Mouse (Mus musculus) hindbrain, embryonic 15.5 days (tissue): ENCODE data around the gene Eif5b. TPM values are rescaled to one million over a fixed set of nuclear protein-coding genes. Genes with fewer than 3 reads are reported as not detected.

Experiments used
- ATAC-seq: fragments of 200-750 bp; cut with Nextera tagmentation; 2 replicates; pipeline ENCODE4 v1.8.0; 2017; ENCODE audit warnings: low read depth, moderate number of reproducible peaks, moderate TSS enrichment; ENCODE audit not compliant: low FRiP score
- H3K27ac ChIP-seq: fragments of 300-500 bp; sonication (generic); replicated peaks from 2 replicates; pipeline ENCODE4 v1.5.1; 2015; ENCODE audit warnings: mild to moderate bottlenecking, inconsistent platforms
- H3K27me3 ChIP-seq: fragments of 300-500 bp; sonication (generic); 2 replicates; pipeline ENCODE4 v1.6.1; 2015; ENCODE audit warnings: control low read depth, inconsistent platforms
- H3K36me3 ChIP-seq: fragments of 300-500 bp; sonication (generic); 2 replicates; pipeline ENCODE4 v1.6.1; 2015; ENCODE audit warnings: control low read depth, inconsistent platforms
- H3K4me1 ChIP-seq: fragments of 300-500 bp; sonication (generic); replicated peaks from 2 replicates; pipeline ENCODE4 v1.6.1; 2015; ENCODE audit warnings: control low read depth, inconsistent platforms
- H3K4me2 ChIP-seq: fragments of 300-500 bp; sonication (generic); 2 replicates; pipeline ENCODE4 v1.6.1; 2015; ENCODE audit warnings: moderate library complexity, mild to moderate bottlenecking, inconsistent platforms
- H3K4me3 ChIP-seq: fragments of 300-500 bp; sonication (generic); 2 replicates; pipeline ENCODE4 v1.5.1; 2015; ENCODE audit warnings: mild to moderate bottlenecking, inconsistent platforms
- H3K9ac ChIP-seq: fragments of 300-500 bp; sonication (generic); 2 replicates; pipeline ENCODE4 v1.6.1; 2015; ENCODE audit warnings: inconsistent platforms
- H3K9me3 ChIP-seq: fragments of 300-500 bp; sonication (generic); 2 replicates; pipeline ENCODE4 v1.6.1; 2016; ENCODE audit warnings: control low read depth, inconsistent platforms
- WGBS: fragments of 180-500 bp; shearing (Covaris S2); methylation state at CpG from one replicate; pipeline ENCODE4 v1.1.7; 2015; 5-methylcytosine and 5-hydroxymethylcytosine counted together
- polyA plus RNA-seq: library from polyadenylated mRNA; unstranded; fragments of >200 nt; fragmentation: Nextera tagmentation; extraction: Ambion mirVana; gene quantifications from 2 replicates; pipeline ENCODE4 v1.2.1, GENCODE M21; 2015

Gene Eif5b
- polyA plus RNA-seq, 1 experiment from 2014 or later: 20.4 TPM

DNA sequence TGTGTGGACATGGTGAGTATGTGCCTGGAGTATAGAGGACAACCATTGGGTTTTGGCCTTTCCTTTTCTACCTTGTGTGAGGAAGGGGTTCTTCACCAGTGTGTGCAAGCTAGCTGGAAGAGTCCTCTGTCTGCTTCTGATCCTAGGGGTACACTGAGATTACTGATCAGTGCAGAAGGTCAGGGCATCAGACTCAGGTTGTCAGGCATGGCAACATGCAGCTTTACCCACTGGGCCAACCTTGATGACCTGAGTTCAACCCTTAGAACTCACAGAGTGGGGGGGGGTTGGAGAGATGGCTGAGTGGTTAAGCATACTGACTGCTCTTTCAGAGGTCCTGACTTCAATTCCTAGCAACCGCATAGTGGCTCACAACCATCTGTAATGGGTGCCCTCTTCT lies 13.5 kb upstream of the Eif5b start:
- no peak for ATAC-seq
- H3K9ac ChIP-seq: no peak overlapping the region
- H3K27ac ChIP-seq: no peak overlapping the region
- H3K9me3 ChIP-seq: no peaks in the 10 kb centered on the region
- no peak overlapping the region for H3K4me2 ChIP-seq
- 86% methylated on average over 1 of the region's 1 CpGs for WGBS
- no peak overlapping the region for H3K4me3 ChIP-seq
- no peaks in the 10 kb centered on the region for H3K27me3 ChIP-seq
- H3K4me1 ChIP-seq: no peaks in the 10 kb centered on the region
- H3K36me3 ChIP-seq: peaks cover 30% of the 10 kb centered on the region

DNA sequence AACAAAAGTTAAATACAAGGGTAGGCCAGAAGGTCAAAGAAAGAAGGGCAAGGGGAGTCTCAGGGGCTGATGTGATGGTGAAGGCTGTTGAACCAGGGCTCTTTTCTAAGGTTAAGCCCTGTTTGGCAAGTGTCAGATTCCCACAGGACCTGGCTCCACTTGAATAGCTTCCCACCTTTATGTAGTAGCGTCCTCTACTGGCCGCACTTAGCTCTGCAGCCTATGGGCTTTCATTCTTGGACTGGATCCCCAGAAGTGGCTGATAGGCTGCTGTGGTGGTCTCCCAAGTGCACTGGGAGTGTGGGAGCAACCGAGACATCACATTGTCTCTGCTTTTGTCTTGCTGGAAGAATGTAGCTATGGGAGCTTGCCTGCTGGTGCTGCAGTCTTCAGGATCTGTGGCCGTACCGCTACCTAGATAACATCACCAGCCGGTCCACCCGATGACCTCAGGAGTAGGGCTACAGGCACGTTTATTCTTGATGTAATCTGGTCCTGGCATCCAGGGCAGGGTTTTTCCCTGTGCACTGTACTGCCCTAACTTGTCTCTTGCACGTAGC lies 12.0 kb upstream of the Eif5b start:
- H3K4me3 ChIP-seq: no peak overlapping the region
- ATAC-seq: no peak
- H3K9ac ChIP-seq: no peak overlapping the region
- H3K27ac ChIP-seq: no peak overlapping the region
- WGBS: 81% methylated on average over 9 of the region's 9 CpGs
- H3K4me1 ChIP-seq: no peaks in the 10 kb centered on the region
- H3K36me3 ChIP-seq: peaks cover 44% of the 10 kb centered on the region
- H3K27me3 ChIP-seq: no peaks in the 10 kb centered on the region
- H3K4me2 ChIP-seq: no peak overlapping the region
- no peaks in the 10 kb centered on the region for H3K9me3 ChIP-seq

DNA sequence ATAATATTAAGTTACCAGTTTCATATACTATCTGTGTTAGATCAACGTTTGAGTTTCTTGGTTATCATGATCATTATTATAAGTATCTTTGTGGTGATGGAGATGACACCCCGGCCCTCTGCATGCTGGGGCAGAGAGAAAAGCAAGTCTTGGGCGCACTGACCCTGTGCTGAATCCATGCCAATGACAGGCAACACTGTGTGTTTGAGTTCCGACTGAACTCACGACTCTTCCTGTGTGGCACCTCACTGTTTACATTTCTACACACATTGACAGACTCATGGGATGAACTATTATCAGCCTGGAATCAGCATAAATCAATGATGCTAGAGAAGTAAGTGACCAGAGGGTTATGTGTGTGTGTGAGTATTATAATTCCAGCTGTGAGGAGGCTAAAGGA lies 10.0 kb upstream of the Eif5b start:
- Histone ChIP-seq H3K4me2 (no peak overlapping the region), H3K27ac (no peak overlapping the region), H3K36me3 (peaks cover 63% of the 10 kb centered on the region), H3K4me1 (no peaks in the 10 kb centered on the region), H3K4me3 (no peak overlapping the region), H3K27me3 (no peaks in the 10 kb centered on the region), H3K9me3 (no peaks in the 10 kb centered on the region), H3K9ac (no peak overlapping the region)
- ATAC-seq: no peak
- WGBS: 96% methylated on average over 5 of the region's 5 CpGs

DNA sequence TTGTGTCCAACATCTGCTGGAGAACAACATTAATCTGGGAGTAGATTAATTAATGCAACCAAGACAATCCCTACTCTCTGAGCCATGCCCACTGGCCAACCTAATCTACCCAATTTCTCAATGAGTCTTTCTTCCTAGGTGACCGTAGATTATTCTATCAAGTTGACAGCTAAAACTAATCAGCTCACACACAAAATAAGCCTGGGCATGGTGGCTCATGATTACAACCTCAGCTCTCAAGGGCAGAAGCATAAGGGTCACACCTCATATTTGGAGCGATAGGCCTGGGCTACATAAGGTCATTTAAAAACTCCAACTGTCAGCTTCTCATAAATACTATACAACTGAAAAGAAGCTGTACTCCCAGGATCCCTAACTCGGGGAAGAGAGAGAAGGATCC lies 1.6 kb upstream of the Eif5b start:
- peaks cover 40% of the 10 kb centered on the region for H3K36me3 ChIP-seq
- no peak for ATAC-seq
- no peaks in the 10 kb centered on the region for H3K9me3 ChIP-seq
- peak overlapping the region; percentile 94 for H3K4me2 ChIP-seq
- H3K4me3 ChIP-seq: peak overlapping the region; percentile 98
- no peaks in the 10 kb centered on the region for H3K27me3 ChIP-seq
- WGBS: 49% methylated on average over 3 of the region's 3 CpGs
- peaks cover 20% of the 10 kb centered on the region for H3K4me1 ChIP-seq
- peak overlapping the region; percentile 75 for H3K9ac ChIP-seq
- 0 out of 2 replicates have a peak overlapping the region, but pooled peaks have one; percentile 95 for H3K27ac ChIP-seq

DNA sequence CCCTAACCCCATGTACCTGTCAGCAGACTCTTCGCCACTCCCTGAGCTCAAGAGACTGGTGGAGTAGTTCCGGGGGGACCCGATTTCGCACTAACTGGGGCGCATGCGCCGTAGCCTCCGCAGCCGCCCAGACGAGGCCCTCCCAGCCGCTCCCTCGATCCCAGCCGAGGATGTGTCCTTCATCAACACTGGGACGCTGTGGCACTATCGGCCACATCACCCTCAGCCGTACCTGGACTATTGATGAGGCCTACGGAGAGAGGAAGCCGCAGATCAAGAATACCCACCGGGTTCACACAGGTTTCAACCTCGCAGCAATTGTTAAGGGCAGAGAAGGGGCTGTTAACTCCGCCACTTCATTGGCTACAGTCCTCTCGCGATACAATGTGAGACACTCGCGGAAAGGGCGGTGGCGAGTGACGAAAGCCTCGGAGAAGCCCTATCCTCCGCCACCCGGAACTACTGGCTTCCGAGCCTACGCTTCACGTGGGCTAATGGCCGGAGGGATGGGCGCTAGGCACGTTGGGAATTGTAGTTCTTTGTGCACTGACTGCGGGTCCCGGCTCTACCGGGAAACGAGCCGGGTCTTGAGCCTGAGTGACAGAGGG lies 829 bp upstream of the Eif5b start:
- Histone ChIP-seq H3K4me2 (peak overlapping the region; percentile 94), H3K27me3 (no peaks in the 10 kb centered on the region), H3K9me3 (no peaks in the 10 kb centered on the region), H3K4me3 (peak overlapping the region; percentile 98), H3K36me3 (peaks cover 33% of the 10 kb centered on the region), H3K4me1 (peaks cover 20% of the 10 kb centered on the region), H3K27ac (peak overlapping the region; percentile 95), H3K9ac (peak overlapping the region; percentile 75)
- ATAC-seq: peak; percentile 96
- under 1% methylated on average over 42 of the region's 42 CpGs for WGBS

DNA sequence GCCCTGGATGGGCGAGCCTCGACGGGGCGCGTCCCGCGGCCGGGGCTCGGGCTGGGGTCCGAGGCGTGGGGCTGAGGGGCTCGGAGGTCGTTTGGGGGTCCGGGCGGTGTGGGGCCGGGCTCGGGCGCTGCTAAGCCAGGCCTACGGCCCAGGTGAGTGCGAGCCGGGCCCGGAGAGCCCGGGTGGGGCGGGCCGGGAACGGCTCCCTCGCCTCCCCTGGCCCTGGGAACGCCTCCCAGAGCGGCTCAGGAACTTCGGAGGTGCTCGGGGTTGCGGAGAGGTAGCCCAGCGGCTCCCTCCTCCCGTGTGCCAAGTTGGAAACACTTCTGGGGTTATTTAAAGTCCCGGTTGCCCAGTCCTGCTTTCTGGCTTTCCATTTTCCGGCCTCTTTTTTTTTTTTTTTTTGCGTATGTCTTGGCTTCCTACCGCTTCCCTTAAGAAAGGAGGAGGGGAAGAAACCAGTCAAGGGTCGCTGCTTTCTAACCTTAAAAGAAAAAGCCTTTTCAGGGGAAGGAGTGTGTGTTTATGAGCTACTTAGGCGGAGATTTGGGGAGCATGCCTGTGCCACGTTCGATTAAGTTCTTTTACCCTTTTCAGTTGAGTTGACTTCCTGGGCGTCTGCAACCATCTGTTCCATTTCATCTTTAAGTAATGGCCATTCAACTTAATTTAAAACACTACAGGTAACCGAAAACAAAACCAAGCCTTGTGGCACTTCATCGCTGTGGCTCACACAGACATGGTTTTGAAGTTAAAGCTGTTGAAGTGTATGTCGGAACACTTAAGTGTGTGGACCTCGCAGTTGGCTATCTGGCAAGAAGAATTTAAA lies 775 bp downstream of the Eif5b start:
- Histone ChIP-seq H3K4me1 (peaks cover 20% of the 10 kb centered on the region), H3K27ac (peak overlapping the region; percentile 95), H3K36me3 (peaks cover 19% of the 10 kb centered on the region), H3K9ac (peak overlapping the region; percentile 75), H3K9me3 (no peaks in the 10 kb centered on the region), H3K4me2 (peak overlapping the region; percentile 94), H3K27me3 (no peaks in the 10 kb centered on the region), H3K4me3 (peak overlapping the region; percentile 98)
- peak; percentile 19 for ATAC-seq
- WGBS: 5% methylated on average over 46 of the region's 47 CpGs

DNA sequence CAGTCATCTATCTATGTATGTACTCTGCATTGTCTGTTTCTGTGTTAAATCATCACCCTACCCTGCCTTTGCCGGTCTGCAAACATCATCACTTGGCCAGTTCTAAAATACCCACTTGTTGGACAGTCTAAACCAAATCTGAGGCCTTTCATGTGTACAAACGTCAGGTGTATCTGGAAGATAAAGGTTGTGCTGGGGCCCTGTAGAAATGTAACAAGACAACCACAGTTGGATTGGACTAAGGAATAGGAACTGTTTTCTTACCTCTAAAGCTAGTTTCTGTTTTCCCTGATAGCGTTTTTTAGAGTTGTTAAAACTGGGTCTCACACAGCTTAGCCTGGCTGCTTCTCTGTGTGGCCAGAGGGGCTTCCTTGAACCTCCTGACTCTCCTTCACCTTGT lies 1.7 kb downstream of the Eif5b start:
- no peaks in the 10 kb centered on the region for H3K27me3 ChIP-seq
- no peak for ATAC-seq
- H3K9ac ChIP-seq: no peak overlapping the region
- peaks cover 9% of the 10 kb centered on the region for H3K36me3 ChIP-seq
- WGBS: 85% methylated on average over 3 of the region's 3 CpGs
- H3K9me3 ChIP-seq: no peaks in the 10 kb centered on the region
- peak overlapping the region; percentile 94 for H3K4me2 ChIP-seq
- H3K27ac ChIP-seq: no peak overlapping the region
- H3K4me3 ChIP-seq: peak overlapping the region; percentile 98; the same call in 1 of the 2 replicates
- H3K4me1 ChIP-seq: peaks cover 20% of the 10 kb centered on the region

DNA sequence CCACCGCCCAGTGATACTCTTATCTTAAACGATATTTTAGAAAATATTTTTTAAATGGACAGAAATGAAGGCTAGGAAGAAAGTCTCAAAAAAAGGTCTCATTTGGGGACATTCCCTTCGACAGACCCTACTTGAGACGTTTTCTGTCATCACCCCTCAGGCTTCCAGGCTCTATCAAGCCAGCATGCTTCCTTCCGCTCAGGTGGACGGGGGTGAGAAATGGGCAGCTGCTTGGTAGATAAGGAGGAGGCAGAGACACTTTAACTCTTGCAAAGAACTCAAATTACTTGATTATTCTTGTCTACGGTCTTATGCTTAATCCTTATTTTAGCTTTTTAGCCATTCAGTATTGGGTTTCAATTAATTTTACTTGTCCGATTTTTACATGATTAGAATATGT lies 3.0 kb downstream of the Eif5b start:
- H3K9ac ChIP-seq: no peak overlapping the region
- no peaks in the 10 kb centered on the region for H3K27me3 ChIP-seq
- 97% methylated on average over 8 of the region's 8 CpGs for WGBS
- H3K27ac ChIP-seq: no peak overlapping the region
- no peaks in the 10 kb centered on the region for H3K36me3 ChIP-seq
- no peak for ATAC-seq
- H3K4me2 ChIP-seq: no peak overlapping the region
- no peaks in the 10 kb centered on the region for H3K9me3 ChIP-seq
- no peak overlapping the region for H3K4me3 ChIP-seq
- H3K4me1 ChIP-seq: peaks cover 18% of the 10 kb centered on the region

DNA sequence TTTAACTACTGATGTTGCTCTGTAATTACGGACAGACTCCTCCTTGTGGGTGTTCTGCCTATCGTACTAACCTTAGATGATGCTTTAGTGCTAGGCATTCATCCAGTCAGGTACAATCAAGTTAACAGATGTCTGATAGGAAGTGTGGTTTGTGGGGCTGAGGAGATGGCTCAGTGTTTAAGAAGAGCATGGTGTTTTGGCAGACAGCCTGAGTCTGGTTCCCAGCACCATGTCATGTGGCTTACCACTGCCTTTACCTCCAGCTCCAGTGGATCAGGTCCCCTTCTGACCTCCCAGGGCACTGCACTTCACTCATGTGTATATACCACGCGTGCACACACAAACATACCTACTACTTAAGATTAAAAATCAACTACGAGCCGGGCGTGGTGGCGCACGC lies 4.1 kb downstream of the Eif5b start:
- Histone ChIP-seq H3K27ac (no peak overlapping the region), H3K4me2 (no peak overlapping the region), H3K9ac (no peak overlapping the region), H3K36me3 (no peaks in the 10 kb centered on the region), H3K9me3 (no peaks in the 10 kb centered on the region), H3K27me3 (no peaks in the 10 kb centered on the region), H3K4me3 (no peak overlapping the region), H3K4me1 (peaks cover 13% of the 10 kb centered on the region)
- no peak for ATAC-seq
- WGBS: 95% methylated on average over 9 of the region's 9 CpGs

DNA sequence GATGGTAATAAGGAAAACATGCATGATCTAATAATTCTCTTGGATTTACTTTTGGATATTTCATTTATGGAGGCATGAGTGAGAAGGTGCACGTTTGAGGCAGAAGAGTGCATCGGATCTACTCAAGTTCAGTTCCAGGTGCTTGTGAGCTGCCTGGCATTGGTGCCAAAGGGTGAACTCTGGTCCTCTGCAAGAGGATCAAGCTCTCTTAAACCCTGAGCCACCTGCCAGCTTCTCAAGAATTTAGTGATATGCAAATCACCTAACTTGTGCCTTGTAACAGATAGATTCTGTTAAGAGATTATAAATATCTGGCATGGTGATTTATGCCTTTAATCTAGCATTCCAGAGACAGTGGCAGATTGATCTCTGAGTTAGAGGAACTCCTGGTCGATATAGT lies 5.2 kb downstream of the Eif5b start:
- no peaks in the 10 kb centered on the region for H3K9me3 ChIP-seq
- no peaks in the 10 kb centered on the region for H3K27me3 ChIP-seq
- WGBS: 90% methylated on average over 3 of the region's 3 CpGs
- H3K4me1 ChIP-seq: peaks cover 13% of the 10 kb centered on the region
- no peak overlapping the region for H3K9ac ChIP-seq
- H3K4me3 ChIP-seq: no peak overlapping the region
- no peaks in the 10 kb centered on the region for H3K36me3 ChIP-seq
- H3K4me2 ChIP-seq: no peak overlapping the region
- ATAC-seq: no peak
- no peak overlapping the region for H3K27ac ChIP-seq

DNA sequence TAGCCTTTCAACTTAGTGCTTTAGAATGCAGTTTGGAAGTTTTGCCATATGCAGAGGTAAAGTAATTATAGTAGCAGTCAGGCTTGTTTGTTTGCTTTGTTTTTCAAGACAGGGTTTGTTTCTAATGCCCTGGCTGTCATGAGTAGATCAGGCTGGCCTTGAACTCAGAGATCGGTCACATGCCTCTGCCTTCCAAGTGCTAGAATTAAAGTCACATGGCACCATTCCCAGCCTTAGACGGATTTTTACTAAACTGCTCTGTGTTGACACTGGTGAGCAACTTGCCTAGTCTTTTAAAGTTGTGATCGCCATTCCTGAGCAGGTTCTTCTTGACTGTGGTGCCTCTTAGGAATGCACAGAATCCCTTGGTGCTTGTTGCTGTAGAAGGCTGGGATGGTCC lies 8.9 kb downstream of the Eif5b start:
- Histone ChIP-seq H3K4me1 (no peaks in the 10 kb centered on the region), H3K27me3 (no peaks in the 10 kb centered on the region), H3K9ac (no peak overlapping the region), H3K9me3 (no peaks in the 10 kb centered on the region), H3K4me3 (no peak overlapping the region), H3K4me2 (no peak overlapping the region), H3K36me3 (no peaks in the 10 kb centered on the region), H3K27ac (no peak overlapping the region)
- ATAC-seq: no peak
- WGBS: 78% methylated on average over 3 of the region's 3 CpGs

DNA sequence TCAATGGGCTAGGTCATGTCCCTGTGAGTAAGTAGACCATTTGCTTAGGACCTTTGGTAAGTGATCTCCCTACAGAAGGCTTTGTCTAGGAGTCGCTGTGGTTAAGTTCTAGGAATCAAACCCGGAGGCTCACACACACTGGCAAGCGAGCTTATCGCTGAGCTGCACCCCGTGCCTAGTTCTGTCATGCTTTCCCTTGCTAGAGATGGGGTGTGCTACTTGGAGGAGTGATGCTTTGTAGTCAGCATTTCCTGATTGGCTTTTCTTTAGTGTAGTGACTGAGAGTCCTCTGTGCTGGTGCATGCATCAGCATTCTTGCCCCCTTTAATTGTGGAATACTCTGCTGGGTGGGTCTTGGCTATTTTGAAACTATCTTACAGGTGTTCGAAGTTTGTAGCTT lies 13.8 kb downstream of the Eif5b start:
- Histone ChIP-seq H3K27ac (no peak overlapping the region), H3K4me3 (no peak overlapping the region), H3K4me1 (no peaks in the 10 kb centered on the region), H3K9ac (no peak overlapping the region), H3K4me2 (no peak overlapping the region), H3K9me3 (no peaks in the 10 kb centered on the region), H3K27me3 (no peaks in the 10 kb centered on the region), H3K36me3 (no peaks in the 10 kb centered on the region)
- 82% methylated on average over 6 of the region's 6 CpGs for WGBS
- no peak for ATAC-seq
